Mouse (Mus musculus): ENCODE results near the gene Olfr870.
"Not testable (repeated sequence)": the region's sequence is repeated elsewhere in the genome, so short reads cannot be mapped to it uniquely, and the experiment has no call there.

Gene Olfr870

DNA sequence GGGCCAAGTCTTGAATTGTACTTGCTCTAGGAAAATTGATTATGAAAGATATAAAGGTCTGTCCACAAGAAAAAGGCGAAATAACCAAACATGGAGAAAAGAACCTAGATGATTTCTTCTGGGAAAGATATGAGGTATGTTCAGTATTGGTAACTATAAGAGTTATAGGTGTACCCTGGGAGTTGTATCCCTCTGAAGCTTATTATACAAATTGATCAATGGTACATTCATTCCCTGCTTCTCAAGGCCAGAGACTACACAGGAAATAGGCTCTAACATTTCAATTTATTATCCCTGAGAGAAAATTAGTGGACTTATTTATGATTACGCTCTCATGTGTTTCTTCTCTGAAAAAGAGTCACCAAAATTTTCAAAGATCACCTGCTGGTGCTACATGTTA, at the start of gene Olfr870:
Olfr870 (minus strand) TSS at position 101 of the 400 bp plus-strand sequence.
- DNase-seq (ENCODE audit: low read depth, low spot score) = no peak

GRCm38 (mm10) chr9:20211907-20212306, 38.0 kb upstream of the Olfr870 start, which contains the start of gene Olfr871:
Olfr871 (plus strand) TSS chr9:20212207.
- no peak for DNase-seq (ENCODE audit: low read depth, low spot score)

DNA sequence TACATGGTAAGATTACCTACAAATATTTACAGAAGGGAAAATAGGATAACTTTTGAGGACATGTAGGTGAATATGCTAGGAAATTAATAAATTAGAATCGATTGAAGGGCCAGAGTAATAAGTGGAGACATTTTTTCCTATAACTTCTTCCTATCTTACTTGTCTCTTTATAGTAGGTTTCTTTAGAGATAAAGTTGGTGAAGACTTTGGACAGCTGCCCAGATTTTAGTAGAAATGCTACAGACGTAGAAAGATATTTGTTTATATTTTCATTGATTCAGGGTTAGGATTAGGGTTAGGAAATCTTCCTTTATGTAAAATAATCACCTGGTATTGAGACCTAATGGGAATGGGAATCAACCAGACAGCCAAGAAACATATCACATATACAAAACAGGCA, 37.6 kb upstream of the Olfr870 start:
- no peak for DNase-seq (ENCODE audit: low read depth, low spot score)

GRCm38 (mm10) chr9:20210812-20211211, 37.0 kb upstream of the Olfr870 start:
- DNase-seq (ENCODE audit: low read depth, low spot score) = no peak

- DNase-seq (ENCODE audit: low read depth, low spot score) = not testable (repeated sequence)
Measured at GRCm38 (mm10) chr9:20203413-20203984, 29.6 kb upstream of the Olfr870 start.

- no peak for DNase-seq (ENCODE audit: low read depth, low spot score)
Measured at GRCm38 (mm10) chr9:20202131-20202530, 28.3 kb upstream of the Olfr870 start.

- DNase-seq (ENCODE audit: low read depth, low spot score) = no peak
Measured at GRCm38 (mm10) chr9:20179463-20179862, 5.6 kb upstream of the Olfr870 start.

DNA sequence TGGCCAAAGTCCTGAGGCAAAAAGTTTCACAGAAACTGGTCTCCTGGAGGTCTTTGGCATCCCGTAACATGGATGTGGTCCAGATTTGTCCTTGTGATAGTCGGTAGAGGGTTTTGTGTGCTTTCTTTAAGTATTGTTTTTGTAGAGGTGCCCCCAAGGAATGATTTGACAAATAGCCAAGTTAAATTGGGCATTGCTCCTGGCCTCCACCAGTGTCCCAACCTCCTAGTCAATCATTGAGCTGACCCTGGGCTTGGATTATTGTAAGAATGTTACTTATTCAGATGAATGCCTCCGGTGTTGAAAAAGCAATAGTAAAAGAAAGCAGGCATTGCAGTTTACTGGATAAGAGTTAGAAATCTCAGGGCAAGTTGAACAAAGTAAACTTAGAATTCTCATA, 24.2 kb downstream of the Olfr870 start:
- no peak for DNase-seq (ENCODE audit: low read depth, low spot score)

DNA sequence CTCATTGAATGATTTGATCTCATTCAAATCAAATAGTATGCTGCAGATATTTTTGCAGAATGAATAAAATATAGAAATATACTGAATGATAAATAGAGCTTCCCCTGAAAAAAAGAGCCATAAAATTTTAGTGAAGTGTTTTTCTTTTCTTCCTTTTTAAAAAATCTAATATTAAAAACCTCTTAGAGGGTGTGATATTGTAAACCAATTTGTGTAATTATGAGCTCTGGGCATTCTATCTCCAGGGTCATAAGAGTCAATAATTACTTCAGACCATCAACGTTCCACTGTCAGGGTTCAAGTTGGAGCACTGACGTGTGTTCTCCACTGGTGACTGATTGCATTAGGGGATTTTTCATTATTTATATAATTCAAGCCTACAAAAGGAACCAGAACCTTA, 45.1 kb downstream of the Olfr870 start, which contains the start of gene Olfr869:
Olfr869 (plus strand) TSS at position 301 of the 400 bp plus-strand sequence.
- DNase-seq (ENCODE audit: low read depth, low spot score) = no peak
